Mouse (Mus musculus) kidney, adult 11 months (tissue): Measurements from ENCODE around the gene Pigq.

Experiments
- DNase-seq: peaks from one replicate; pipeline ENCODE4 v3.0.0; 2022

The Pigq gene

GRCm38 (mm10) chr17:25944366-25945163 lies at the start of gene Pigq, which contains the start of gene Nhlrc4:
Pigq (minus strand) TSS chr17:25944936.
Nhlrc4 (minus strand) TSS chr17:25944961.
- DNase-seq: no peak

GRCm38 (mm10) chr17:25993489-25993888 lies 48.8 kb upstream of the Pigq start:
- no peak for DNase-seq

GRCm38 (mm10) chr17:25992274-25992673 lies 47.5 kb upstream of the Pigq start:
- DNase-seq: no peak

- no peak for DNase-seq
Measured at GRCm38 (mm10) chr17:25990331-25990730, 45.6 kb upstream of the Pigq start.

GRCm38 (mm10) chr17:25985306-25986294 lies 40.9 kb upstream of the Pigq start, which contains the start of gene Capn15:
Capn15 (minus strand) TSS chr17:25985796.
- peak; percentile 95 for DNase-seq

- DNase-seq: no peak
Measured at GRCm38 (mm10) chr17:25984556-25985305, 40.0 kb upstream of the Pigq start.

- DNase-seq: no peak
Measured at GRCm38 (mm10) chr17:25984066-25984465, 39.3 kb upstream of the Pigq start.

- no peak for DNase-seq
Measured at GRCm38 (mm10) chr17:25982913-25983312, 38.2 kb upstream of the Pigq start.

- peak; percentile 54 for DNase-seq
Measured at GRCm38 (mm10) chr17:25980854-25981253, 36.1 kb upstream of the Pigq start.

- DNase-seq: peak; percentile 62
Measured at GRCm38 (mm10) chr17:25979829-25980738, 35.3 kb upstream of the Pigq start.

GRCm38 (mm10) chr17:25970954-25971707 lies 26.4 kb upstream of the Pigq start:
- no peak for DNase-seq

GRCm38 (mm10) chr17:25970448-25970847 lies 25.7 kb upstream of the Pigq start:
- DNase-seq: no peak

GRCm38 (mm10) chr17:25968176-25968575 lies 23.4 kb upstream of the Pigq start:
- peak; percentile 81 for DNase-seq

- DNase-seq: no peak
Measured at GRCm38 (mm10) chr17:25967652-25968051, 22.9 kb upstream of the Pigq start.

GRCm38 (mm10) chr17:25964271-25964670 lies 19.5 kb upstream of the Pigq start:
- DNase-seq: no peak

GRCm38 (mm10) chr17:25962413-25962905 lies 17.7 kb upstream of the Pigq start:
- no peak for DNase-seq

GRCm38 (mm10) chr17:25961566-25961965 lies 16.8 kb upstream of the Pigq start:
- no peak for DNase-seq

GRCm38 (mm10) chr17:25959630-25960467 lies 15.1 kb upstream of the Pigq start:
- no peak for DNase-seq

- no peak for DNase-seq
Measured at GRCm38 (mm10) chr17:25958771-25959494, 14.2 kb upstream of the Pigq start.
